In the genomic region with DNA sequence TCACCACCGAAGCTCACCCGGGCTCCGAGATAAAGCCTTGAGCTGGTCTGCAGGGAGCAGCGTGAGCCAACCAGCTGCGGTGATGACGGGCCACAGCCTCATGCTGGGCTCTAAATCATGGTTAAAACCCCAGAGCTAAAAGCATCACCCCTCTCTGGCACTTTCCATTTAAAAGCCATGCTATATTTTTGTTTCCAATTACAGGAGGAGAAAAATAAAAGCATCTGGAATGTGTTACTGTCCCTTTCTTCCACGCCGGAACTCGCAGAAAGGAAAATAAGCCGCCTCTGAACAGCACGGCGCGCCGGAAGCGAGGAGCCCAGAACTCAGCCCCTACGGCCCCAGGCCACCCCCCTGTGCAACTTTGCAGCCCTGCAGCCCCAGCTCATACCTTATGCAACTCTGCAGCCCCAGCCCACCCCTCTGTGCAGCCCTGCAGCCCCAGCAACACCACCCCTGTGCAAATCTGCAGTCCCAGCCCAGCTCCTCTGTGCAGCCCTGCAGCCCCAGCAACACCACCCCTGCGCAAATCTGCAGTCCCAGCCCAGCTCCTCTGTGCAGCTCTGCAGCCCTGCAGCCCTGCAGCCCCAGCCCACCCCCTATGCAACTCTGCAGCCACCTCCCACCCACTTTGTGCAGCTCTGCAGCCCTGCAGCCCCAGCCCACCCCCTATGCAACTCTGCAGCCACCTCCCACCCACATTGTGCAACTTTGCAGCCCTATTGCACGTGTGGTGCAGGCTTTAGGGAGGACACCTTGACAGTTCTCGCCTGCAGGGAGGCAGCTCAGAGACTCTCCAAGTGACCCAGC, we compare ENCODE assay signal across 9 mouse cellular contexts.
A peak's percentile ranks its signal among the peaks of the same experiment; 100 is the strongest.
DNase-seq lines count a peak whose midpoint lies in the region; ATAC-seq and TF ChIP-seq lines count a peak whose summit lies in the region.
"Had no signal": no experiment of that assay in that cellular context is flagged by ENCODE, and none has a peak within 500 bp of the region (broad histone marks: within the 10 kb centered on the region; RNA-seq: fewer than 3 reads in every experiment).

No protein-coding gene starts in this region.

- peak overlapping the region; percentile 44 for H3K4me2 ChIP-seq in embryonic facial prominence, embryonic 13.5 days
- H3K4me2 ChIP-seq in heart, embryonic 13.5 days = peak overlapping the region; percentile 61
- peak overlapping the region; percentile 10 for H3K4me2 ChIP-seq in kidney, postnatal 0 days (ENCODE audit: low read length)
- peak overlapping the region; percentile 21 for H3K4me2 ChIP-seq in neural tube, embryonic 11.5 days (ENCODE audit: low read depth)

- TF ChIP-seq CTCF in kidney, postnatal 0 days (IDR thresholded peaks at IDR 0.05; ENCODE audit: low read depth) = no peak

- no peaks in the 10 kb centered on the region for H3K36me3 ChIP-seq in embryonic facial prominence, embryonic 13.5 days
- no peaks in the 10 kb centered on the region for H3K36me3 ChIP-seq in heart, embryonic 13.5 days
- no peaks in the 10 kb centered on the region for H3K36me3 ChIP-seq in kidney, postnatal 0 days (ENCODE audit: insufficient read depth, low read length)
- no peaks in the 10 kb centered on the region for H3K36me3 ChIP-seq in neural tube, embryonic 11.5 days (ENCODE audit: control insufficient read depth, insufficient read depth, low read length)

- H3K27ac ChIP-seq in embryonic facial prominence, embryonic 13.5 days = peak overlapping the region; percentile 97
- H3K27ac ChIP-seq in heart, embryonic 13.5 days (replicated peaks) = peak overlapping the region; percentile 97
- H3K27ac ChIP-seq in kidney, postnatal 0 days = peak overlapping the region; percentile 78
- H3K27ac ChIP-seq in neural tube, embryonic 11.5 days (ENCODE audit: low read depth, low read length) = peak overlapping the region; percentile 49
- H3K27ac ChIP-seq: macrophage had no signal

- H3K27me3 ChIP-seq in embryonic facial prominence, embryonic 13.5 days = no peaks in the 10 kb centered on the region
- no peaks in the 10 kb centered on the region for H3K27me3 ChIP-seq in heart, embryonic 13.5 days (replicated peaks)
- no peaks in the 10 kb centered on the region for H3K27me3 ChIP-seq in kidney, postnatal 0 days (ENCODE audit: insufficient read depth, low read length)
- no peaks in the 10 kb centered on the region for H3K27me3 ChIP-seq in neural tube, embryonic 11.5 days (ENCODE audit: control insufficient read depth, insufficient read depth, low read length)

- 0 out of 2 replicates have a peak overlapping the region, but pooled peaks have one; percentile 32 for H3K9ac ChIP-seq in embryonic facial prominence, embryonic 13.5 days
- H3K9ac ChIP-seq in heart, embryonic 13.5 days = peak overlapping the region; percentile 74
- H3K9ac ChIP-seq in kidney, postnatal 0 days (ENCODE audit: low read depth, low read length) = no peak overlapping the region
- peak overlapping the region; percentile 7; the same call in 1 of the 2 replicates for H3K9ac ChIP-seq in neural tube, embryonic 11.5 days (ENCODE audit: low read length)

- H3K4me1 ChIP-seq in embryonic facial prominence, embryonic 13.5 days = peaks cover 49% of the 10 kb centered on the region
- H3K4me1 ChIP-seq in heart, embryonic 13.5 days = peaks cover 46% of the 10 kb centered on the region
- peaks cover 4% of the 10 kb centered on the region; the same call in 1 of the 2 replicates for H3K4me1 ChIP-seq in kidney, postnatal 0 days (replicated peaks; ENCODE audit: insufficient read depth, low read length)
- peaks cover 4% of the 10 kb centered on the region; the same call in 1 of the 2 replicates for H3K4me1 ChIP-seq in neural tube, embryonic 11.5 days (ENCODE audit: control insufficient read depth, insufficient read depth, low read length)

- DNase-seq in adrenal gland, adult 2 months = peak; percentile 41
- DNase-seq in adrenal gland, adult 18-20 months (ENCODE audit: low spot score in 2 of 2) = no peak
- DNase-seq in kidney, postnatal 0 days (ENCODE audit: low spot score) = peak; percentile 91
- DNase-seq in neural tube, embryonic 11.5 days (ENCODE audit: low spot score) = peak; percentile 41
- DNase-seq in spleen, adult 18-20 months = no peak
- DNase-seq in testis, postnatal 14 days (ENCODE audit: low spot score) = no peak

- WGBS in embryonic facial prominence, embryonic 13.5 days = 9% methylated on average over 19 of the region's 19 CpGs
- 9% methylated on average over 19 of the region's 19 CpGs for WGBS in heart, embryonic 13.5 days
- WGBS in kidney, postnatal 0 days = 25% methylated on average over 19 of the region's 19 CpGs
- 25% methylated on average over 19 of the region's 19 CpGs for WGBS in neural tube, embryonic 11.5 days

- no peak overlapping the region for H3K4me3 ChIP-seq in embryonic facial prominence, embryonic 13.5 days
- peak overlapping the region; percentile 24 for H3K4me3 ChIP-seq in heart, embryonic 13.5 days
- H3K4me3 ChIP-seq in kidney, postnatal 0 days (replicated peaks; ENCODE audit: low read depth, low read length) = no peak overlapping the region
- no peak overlapping the region for H3K4me3 ChIP-seq in neural tube, embryonic 11.5 days (ENCODE audit: low read depth, low read length)

- peak; percentile 81 for ATAC-seq in embryonic facial prominence, embryonic 13.5 days (ENCODE audit: insufficient number of reproducible peaks, insufficient read depth, low FRiP score, low TSS enrichment, low read depth)
- peak; percentile 51 for ATAC-seq in heart, embryonic 13.5 days (ENCODE audit: extremely low read depth, insufficient number of reproducible peaks, low FRiP score, low TSS enrichment)
- peak; percentile 70 for ATAC-seq in kidney, postnatal 0 days (replicated peaks; ENCODE audit: low FRiP score, low read depth)
- ATAC-seq in neural tube, embryonic 11.5 days (ENCODE audit: insufficient read depth, low FRiP score, low TSS enrichment) = peak; percentile 73

- 0 out of 2 replicates have a peak, but pooled peaks cover 4% of the 10 kb centered on the region for H3K9me3 ChIP-seq in embryonic facial prominence, embryonic 13.5 days
- 0 out of 2 replicates have a peak, but pooled peaks cover 4% of the 10 kb centered on the region for H3K9me3 ChIP-seq in heart, embryonic 13.5 days
- H3K9me3 ChIP-seq in kidney, postnatal 0 days (replicated peaks; ENCODE audit: low read length) = no peaks in the 10 kb centered on the region
- H3K9me3 ChIP-seq in neural tube, embryonic 11.5 days (ENCODE audit: control insufficient read depth, low read length) = no peaks in the 10 kb centered on the region

Comparison
In these comparisons a context has a peak if more than half of its experiments do, and no peak if none do; other contexts are left out.
1. DNase-seq: peak in adrenal gland, adult 2 months (single experiment), kidney, postnatal 0 days (single experiment) and neural tube, embryonic 11.5 days (single experiment); none in adrenal gland, adult 18-20 months (0 of 2), spleen, adult 18-20 months (0 of 2) and testis, postnatal 14 days (single experiment).
2. H3K4me2 ChIP-seq: peak in every context shown above with its lines; median percentile 61 in heart, embryonic 13.5 days; 44 in embryonic facial prominence, embryonic 13.5 days; 21 in neural tube, embryonic 11.5 days; 10 in kidney, postnatal 0 days.
3. Peak in every context shown above with its lines, with median percentiles within 50 percentile points of each other: ATAC-seq and H3K27ac ChIP-seq.